Mouse (Mus musculus): ENCODE measurements around the gene Krtap5-4.
"Not testable (repeated sequence)": the region's sequence is repeated elsewhere in the genome, so short reads cannot be mapped to it uniquely, and the experiment has no call there.

- not testable (repeated sequence) for TF ChIP-seq POLR2A (IDR thresholded peaks at IDR 0.05; ENCODE audit: low read depth, low read length); CTCF (conservative IDR thresholded peaks at IDR 0.05 in 1 of 2, IDR thresholded peaks at IDR 0.05 in 1 of 2; ENCODE audit: low read depth in 2 of 2, low read length in 2 of 2); MAX (IDR thresholded peaks at IDR 0.05; ENCODE audit: low read length)
Measured at GRCm38 (mm10) chr7:142274263-142274662, 29.1 kb upstream of the Krtap5-4 start, which contains the start of gene Gm4559.

Measured in CH12.LX (cell line).